Mouse (Mus musculus) hindbrain, embryonic 12.5 days (tissue): ENCODE data around the gene Ccdc110. TPM values are rescaled to one million over a fixed set of nuclear protein-coding genes. Genes with fewer than 3 reads are reported as not detected.
A peak's percentile ranks its signal among the peaks of the same experiment; 100 is the strongest.

Source experiments
- ATAC-seq: fragments of 200-750 bp; cut with Nextera tagmentation; 2 replicates; pipeline ENCODE4 v1.8.0; 2017; ENCODE audit warnings: moderate TSS enrichment; ENCODE audit not compliant: low FRiP score
- H3K27ac ChIP-seq: fragments of 300-500 bp; sonication (generic); 2 replicates; pipeline ENCODE4 v1.5.1; 2016; ENCODE audit warnings: mild to moderate bottlenecking
- H3K27me3 ChIP-seq: fragments of 300-500 bp; sonication (generic); 2 replicates; pipeline ENCODE4 v1.6.1; 2016; ENCODE audit warnings: mild to moderate bottlenecking
- H3K36me3 ChIP-seq: fragments of 300-500 bp; sonication (generic); 2 replicates; pipeline ENCODE4 v1.6.1; 2016; ENCODE audit warnings: mild to moderate bottlenecking
- H3K4me1 ChIP-seq: fragments of 300-500 bp; sonication (generic); 2 replicates; pipeline ENCODE4 v1.6.1; 2016
- H3K4me2 ChIP-seq: fragments of 300-500 bp; sonication (generic); replicated peaks from 2 replicates; pipeline ENCODE4 v1.6.1; 2016; ENCODE audit warnings: mild to moderate bottlenecking
- H3K4me3 ChIP-seq: fragments of 300-500 bp; sonication (generic); 2 replicates; pipeline ENCODE4 v1.5.1; 2016; ENCODE audit warnings: mild to moderate bottlenecking
- H3K9ac ChIP-seq: fragments of 300-500 bp; sonication (generic); 2 replicates; pipeline ENCODE4 v1.6.1; 2016; ENCODE audit warnings: mild to moderate bottlenecking, moderate library complexity
- H3K9me3 ChIP-seq: fragments of 300-500 bp; sonication (generic); replicated peaks from 2 replicates; pipeline ENCODE4 v1.6.1; 2016; ENCODE audit warnings: mild to moderate bottlenecking
- WGBS: fragments of 180-500 bp; shearing (Covaris S2); methylation state at CpG from one replicate; pipeline ENCODE4 v1.1.7; 2016; 5-methylcytosine and 5-hydroxymethylcytosine counted together
- polyA plus RNA-seq: library from polyadenylated mRNA; unstranded; fragments of >200 nt; fragmentation: Nextera tagmentation; extraction: Ambion mirVana; gene quantifications from 2 replicates; pipeline ENCODE4 v1.2.1, GENCODE M21; 2016

Ccdc110 gene
- 0.21 TPM in 1 of 2 replicates, not detected in the other for polyA plus RNA-seq

GRCm38 (mm10) chr8:45934582-45935014 is at the start of gene Ccdc110:
Gene Ccdc110 (plus strand): TSS chr8:45934619.
- H3K27me3 ChIP-seq, result peaks cover 3% of the 10 kb centered on the region; the same call in 1 of the 2 replicates
- no peaks in the 10 kb centered on the region for H3K36me3 ChIP-seq
- H3K9ac ChIP-seq, result peak within 1 kb of the TSS; percentile 51; the same call in 1 of the 2 replicates
- 3% methylated on average over 23 of the region's 23 CpGs for WGBS
- H3K4me3 ChIP-seq, result peak within 1 kb of the TSS; percentile 36
- H3K27ac ChIP-seq, result no peak within 1 kb of the TSS
- 0 out of 2 replicates have a peak, but pooled peaks cover 7% of the 10 kb centered on the region for H3K9me3 ChIP-seq
- no peaks in the 10 kb centered on the region for H3K4me1 ChIP-seq
- ATAC-seq, result peak; percentile 92
- H3K4me2 ChIP-seq, result peak within 1 kb of the TSS; percentile 53

GRCm38 (mm10) chr8:45885202-45885685 is 49.2 kb upstream of the Ccdc110 start, which contains the start of gene Pdlim3:
Gene Pdlim3 (plus strand): TSS chr8:45885461.
- 1% methylated on average over 22 of the region's 22 CpGs for WGBS
- H3K4me2 ChIP-seq, result peak within 1 kb of the TSS; percentile 71
- peak within 1 kb of the TSS; percentile 34 for H3K4me3 ChIP-seq
- ATAC-seq, result peak; percentile 72
- peaks cover 18% of the 10 kb centered on the region for H3K27me3 ChIP-seq
- peaks cover 15% of the 10 kb centered on the region for H3K4me1 ChIP-seq
- 0 out of 2 replicates have a peak, but pooled peaks cover 1% of the 10 kb centered on the region for H3K9me3 ChIP-seq
- H3K27ac ChIP-seq, result no peak within 1 kb of the TSS
- H3K36me3 ChIP-seq, result no peaks in the 10 kb centered on the region
- 0 out of 2 replicates have a peak within 1 kb of the TSS, but pooled peaks have one; percentile 19 for H3K9ac ChIP-seq

GRCm38 (mm10) chr8:45885775-45886174 is 48.6 kb upstream of the Ccdc110 start:
- H3K9me3 ChIP-seq, result no peaks in the 10 kb centered on the region
- no peaks in the 10 kb centered on the region for H3K36me3 ChIP-seq
- peak overlapping the region; percentile 71 for H3K4me2 ChIP-seq
- H3K27me3 ChIP-seq, result peaks cover 18% of the 10 kb centered on the region
- 0 out of 2 replicates have a peak overlapping the region, but pooled peaks have one; percentile 19 for H3K9ac ChIP-seq
- H3K4me1 ChIP-seq, result peaks cover 15% of the 10 kb centered on the region
- peak; percentile 21; the same call in 1 of the 2 replicates for ATAC-seq
- no peak overlapping the region for H3K27ac ChIP-seq
- 28% methylated on average over 2 of the region's 2 CpGs for WGBS
- peak overlapping the region; percentile 34 for H3K4me3 ChIP-seq

GRCm38 (mm10) chr8:45889737-45890136 is 44.7 kb upstream of the Ccdc110 start:
- no peak for ATAC-seq
- no peak overlapping the region for H3K9ac ChIP-seq

GRCm38 (mm10) chr8:45896590-45896989 is 37.8 kb upstream of the Ccdc110 start:
- Histone ChIP-seq H3K27ac (no peak overlapping the region), H3K9me3 (0 out of 2 replicates have a peak, but pooled peaks cover 4% of the 10 kb centered on the region), H3K4me3 (no peak overlapping the region), H3K36me3 (no peaks in the 10 kb centered on the region), H3K9ac (no peak overlapping the region), H3K4me2 (no peak overlapping the region), H3K27me3 (no peaks in the 10 kb centered on the region), H3K4me1 (peaks cover 4% of the 10 kb centered on the region; the same call in 1 of the 2 replicates)
- 88% methylated on average over 3 of the region's 3 CpGs for WGBS
- ATAC-seq, result no peak

More at GRCm38 (mm10) chr8:45889737-45890136, 44.7 kb upstream of the Ccdc110 start:
- no peaks in the 10 kb centered on the region for H3K36me3 ChIP-seq
- H3K4me3 ChIP-seq, result no peak overlapping the region
- 97% methylated on average over 7 of the region's 7 CpGs for WGBS
- H3K27me3 ChIP-seq, result peaks cover 5% of the 10 kb centered on the region; the same call in 1 of the 2 replicates
- no peak overlapping the region for H3K4me2 ChIP-seq
- no peak overlapping the region for H3K27ac ChIP-seq
- peaks cover 10% of the 10 kb centered on the region for H3K4me1 ChIP-seq
- H3K9me3 ChIP-seq, result no peaks in the 10 kb centered on the region

GRCm38 (mm10) chr8:45899783-45900182 is 34.6 kb upstream of the Ccdc110 start:
- Histone ChIP-seq H3K27ac (no peak overlapping the region), H3K4me2 (no peak overlapping the region), H3K4me1 (peaks cover 4% of the 10 kb centered on the region; the same call in 1 of the 2 replicates), H3K27me3 (no peaks in the 10 kb centered on the region), H3K9me3 (0 out of 2 replicates have a peak, but pooled peaks cover 4% of the 10 kb centered on the region), H3K36me3 (no peaks in the 10 kb centered on the region), H3K4me3 (no peak overlapping the region), H3K9ac (no peak overlapping the region)
- 60% methylated on average over 3 of the region's 3 CpGs for WGBS
- 0 out of 2 replicates have a peak, but pooled peaks have one; percentile 56 for ATAC-seq

GRCm38 (mm10) chr8:45901626-45902025 is 32.8 kb upstream of the Ccdc110 start:
- no peaks in the 10 kb centered on the region for H3K27me3 ChIP-seq
- no peak overlapping the region for H3K4me3 ChIP-seq
- WGBS, result 85% methylated on average over 8 of the region's 8 CpGs
- no peak overlapping the region for H3K9ac ChIP-seq
- H3K4me2 ChIP-seq, result no peak overlapping the region
- no peaks in the 10 kb centered on the region for H3K36me3 ChIP-seq
- H3K4me1 ChIP-seq, result peaks cover 4% of the 10 kb centered on the region; the same call in 1 of the 2 replicates
- no peak for ATAC-seq
- no peak overlapping the region for H3K27ac ChIP-seq
- H3K9me3 ChIP-seq, result no peaks in the 10 kb centered on the region

GRCm38 (mm10) chr8:45903659-45904058 is 30.8 kb upstream of the Ccdc110 start:
- no peak overlapping the region for H3K4me2 ChIP-seq
- H3K4me1 ChIP-seq, result peaks cover 4% of the 10 kb centered on the region; the same call in 1 of the 2 replicates
- no peak for ATAC-seq
- H3K9ac ChIP-seq, result no peak overlapping the region
- H3K9me3 ChIP-seq, result no peaks in the 10 kb centered on the region
- H3K4me3 ChIP-seq, result no peak overlapping the region
- H3K36me3 ChIP-seq, result no peaks in the 10 kb centered on the region
- no peak overlapping the region for H3K27ac ChIP-seq
- no peaks in the 10 kb centered on the region for H3K27me3 ChIP-seq
- 38% methylated on average over 3 of the region's 3 CpGs for WGBS

- no peak overlapping the region for H3K27ac ChIP-seq
- H3K4me1 ChIP-seq, result no peaks in the 10 kb centered on the region
- H3K9me3 ChIP-seq, result no peaks in the 10 kb centered on the region
- H3K4me2 ChIP-seq, result no peak overlapping the region
- H3K27me3 ChIP-seq, result no peaks in the 10 kb centered on the region
- 86% methylated on average over 7 of the region's 7 CpGs for WGBS
- ATAC-seq, result no peak
- no peaks in the 10 kb centered on the region for H3K36me3 ChIP-seq
- H3K4me3 ChIP-seq, result no peak overlapping the region
- H3K9ac ChIP-seq, result no peak overlapping the region
Measured at GRCm38 (mm10) chr8:45905591-45906250, 28.7 kb upstream of the Ccdc110 start.

GRCm38 (mm10) chr8:45906251-45906619 is 28.2 kb upstream of the Ccdc110 start:
- Histone ChIP-seq H3K9ac (no peak overlapping the region), H3K27me3 (no peaks in the 10 kb centered on the region), H3K4me3 (no peak overlapping the region), H3K36me3 (no peaks in the 10 kb centered on the region), H3K4me1 (no peaks in the 10 kb centered on the region), H3K4me2 (no peak overlapping the region), H3K27ac (no peak overlapping the region), H3K9me3 (no peaks in the 10 kb centered on the region)
- ATAC-seq, result no peak
- WGBS, result 93% methylated on average over 4 of the region's 4 CpGs

- Histone ChIP-seq H3K4me2 (no peak overlapping the region), H3K4me3 (no peak overlapping the region), H3K9me3 (no peaks in the 10 kb centered on the region), H3K27me3 (no peaks in the 10 kb centered on the region), H3K9ac (no peak overlapping the region), H3K27ac (no peak overlapping the region), H3K36me3 (no peaks in the 10 kb centered on the region), H3K4me1 (no peaks in the 10 kb centered on the region)
- WGBS, result 85% methylated on average over 11 of the region's 11 CpGs
- ATAC-seq, result no peak
Measured at GRCm38 (mm10) chr8:45913707-45914106, 20.7 kb upstream of the Ccdc110 start.

- H3K27me3 ChIP-seq, result no peaks in the 10 kb centered on the region
- no peak for ATAC-seq
- no peaks in the 10 kb centered on the region for H3K9me3 ChIP-seq
- H3K27ac ChIP-seq, result no peak overlapping the region
- no peaks in the 10 kb centered on the region for H3K36me3 ChIP-seq
- H3K4me2 ChIP-seq, result no peak overlapping the region
- H3K9ac ChIP-seq, result no peak overlapping the region
- WGBS, result 91% methylated on average over 3 of the region's 3 CpGs
- no peak overlapping the region for H3K4me3 ChIP-seq
- H3K4me1 ChIP-seq, result no peaks in the 10 kb centered on the region
Measured at GRCm38 (mm10) chr8:45916496-45916895, 17.9 kb upstream of the Ccdc110 start.
